Mouse (Mus musculus): ENCODE measurements around the gene Gm3417.
"Not testable (repeated sequence)": the region's sequence is repeated elsewhere in the genome, so short reads cannot be mapped to it uniquely, and the experiment has no call there.

Gene Gm3417
- long read RNA-seq, experiment 1, partial matches to known transcripts: 0 of 9 reads
- long read RNA-seq, experiment 1, other reads (novel, unspliced or antisense): 9 of 9 reads
- long read RNA-seq, experiment 2, partial matches to known transcripts: 0 of 2 reads
- long read RNA-seq, experiment 2, other reads (novel, unspliced or antisense): 2 of 2 reads

- intact Hi-C loops (cut with DNase I): not testable (repeated sequence)
Measured at GRCm38 (mm10) chr17:14978362-14979038, at the start of gene Gm3417, which contains the start of gene 9030025P20Rik. TSS of gene Gm3417 (minus strand) at chr17:14978790. TSS of gene 9030025P20Rik (plus strand) at chr17:14978468.

GRCm38 (mm10) chr17:15025513-15025912 lies 46.9 kb upstream of the Gm3417 start:
- intact Hi-C loops (cut with DNase I): not testable (repeated sequence)

- intact Hi-C loops (cut with DNase I): not testable (repeated sequence)
Measured at GRCm38 (mm10) chr17:15024502-15025193, 46.1 kb upstream of the Gm3417 start.

- intact Hi-C loops (cut with DNase I): not testable (repeated sequence)
Measured at GRCm38 (mm10) chr17:15023878-15024492, 45.4 kb upstream of the Gm3417 start.

GRCm38 (mm10) chr17:15021503-15022220 lies 43.1 kb upstream of the Gm3417 start:
- intact Hi-C loops (cut with DNase I): not testable (repeated sequence)

- intact Hi-C loops (cut with DNase I): not testable (repeated sequence)
Measured at GRCm38 (mm10) chr17:15009706-15010413, 31.3 kb upstream of the Gm3417 start, which contains the start of gene Gm3435. TSS of gene Gm3435 (plus strand) at chr17:15010176.

GRCm38 (mm10) chr17:15009088-15009487 lies 30.5 kb upstream of the Gm3417 start:
- intact Hi-C loops (cut with DNase I): not testable (repeated sequence)

GRCm38 (mm10) chr17:15000047-15000446 lies 21.5 kb upstream of the Gm3417 start:
- intact Hi-C loops (cut with DNase I): not testable (repeated sequence)

GRCm38 (mm10) chr17:14994140-14994539 lies 15.6 kb upstream of the Gm3417 start:
- intact Hi-C loops (cut with DNase I): not testable (repeated sequence)

GRCm38 (mm10) chr17:14993139-14993832 lies 14.7 kb upstream of the Gm3417 start:
- intact Hi-C loops (cut with DNase I): not testable (repeated sequence)

- intact Hi-C loops (cut with DNase I): not testable (repeated sequence)
Measured at GRCm38 (mm10) chr17:14992522-14993138, 14.0 kb upstream of the Gm3417 start.

- intact Hi-C loops (cut with DNase I): not testable (repeated sequence)
Measured at GRCm38 (mm10) chr17:14990116-14990702, 11.6 kb upstream of the Gm3417 start.

- intact Hi-C loops (cut with DNase I): not testable (repeated sequence)
Measured at GRCm38 (mm10) chr17:14977718-14978361, 750 bp downstream of the Gm3417 start.

- intact Hi-C loops (cut with DNase I): not testable (repeated sequence)
Measured at GRCm38 (mm10) chr17:14968373-14968913, 10.1 kb downstream of the Gm3417 start.

- intact Hi-C loops (cut with DNase I): not testable (repeated sequence)
Measured at GRCm38 (mm10) chr17:14961557-14962154, 16.9 kb downstream of the Gm3417 start.

GRCm38 (mm10) chr17:14960951-14961556 lies 17.5 kb downstream of the Gm3417 start, which contains the start of gene Phf10:
TSS of gene Phf10 (minus strand) at chr17:14961273.
- intact Hi-C loops (cut with DNase I): not testable (repeated sequence)

- intact Hi-C loops (cut with DNase I): no loop called here
Measured at GRCm38 (mm10) chr17:14960520-14960919, 18.1 kb downstream of the Gm3417 start.
